Mouse (Mus musculus) stomach, postnatal 0 days (tissue): ENCODE measurements around the gene Drd1. TPM values are rescaled to one million over a fixed set of nuclear protein-coding genes. Genes with fewer than 3 reads are reported as not detected.

Experiments
- ATAC-seq: fragments of 200-750 bp; cut with Nextera tagmentation; 2 replicates; pipeline ENCODE4 v1.8.0; 2017; ENCODE audit not compliant: low FRiP score, low TSS enrichment
- DNase-seq: peaks from one replicate; pipeline ENCODE4 v3.0.0-alpha.2; 2016; ENCODE audit warnings: low spot score
- H3K27ac ChIP-seq: fragments of 300-500 bp; sonication (generic); replicated peaks from 2 replicates; pipeline ENCODE4 v1.5.1; 2014; ENCODE audit warnings: mild to moderate bottlenecking, control low read depth
- H3K27me3 ChIP-seq: fragments of 300-500 bp; sonication (generic); 2 replicates; pipeline ENCODE4 v1.6.1; 2014; ENCODE audit warnings: low read length; ENCODE audit not compliant: control insufficient read depth, insufficient read depth
- H3K36me3 ChIP-seq: fragments of 300-500 bp; sonication (generic); 2 replicates; pipeline ENCODE4 v1.6.1; 2014; ENCODE audit warnings: low read length, mixed read lengths; ENCODE audit not compliant: control insufficient read depth, insufficient read depth
- H3K4me1 ChIP-seq: fragments of 300-500 bp; sonication (generic); replicated peaks from 2 replicates; pipeline ENCODE4 v1.6.1; 2014; ENCODE audit warnings: antibody characterized with exemption; ENCODE audit not compliant: control insufficient read depth, insufficient read depth
- H3K4me2 ChIP-seq: fragments of 300-500 bp; sonication (generic); replicated peaks from 2 replicates; pipeline ENCODE4 v1.6.1; 2014; ENCODE audit warnings: low read depth, mild to moderate bottlenecking, control low read depth, moderate library complexity
- H3K4me3 ChIP-seq: fragments of 300-500 bp; sonication (generic); 2 replicates; pipeline ENCODE4 v1.5.1; 2014; ENCODE audit warnings: low read depth, low read length, control low read depth
- H3K9ac ChIP-seq: fragments of 300-500 bp; sonication (generic); 2 replicates; pipeline ENCODE4 v1.6.1; 2014; ENCODE audit warnings: mild to moderate bottlenecking, low read length, control low read depth, mixed read lengths
- H3K9me3 ChIP-seq: fragments of 300-500 bp; sonication (generic); 2 replicates; pipeline ENCODE4 v1.6.1; 2016; ENCODE audit warnings: low read length; ENCODE audit not compliant: control insufficient read depth
- CTCF ChIP-seq: IDR thresholded peaks from 2 replicates; pipeline ENCODE4 v1.5.1; 2016; ENCODE audit warnings: antibody characterized with exemption, low read depth, mild to moderate bottlenecking, moderate library complexity
- EP300 ChIP-seq: optimal IDR thresholded peaks from 2 replicates; pipeline ENCODE3; 2016; ENCODE audit warnings: antibody characterized with exemption
- WGBS: fragments of 180-500 bp; shearing (Covaris S2); extraction: QIAGEN DNeasy Blood & Tissue Kit; methylation state at CpG from one replicate; pipeline ENCODE4 v1.1.7; 2014; 5-methylcytosine and 5-hydroxymethylcytosine counted together
- polyA plus RNA-seq: library from polyadenylated mRNA; unstranded; fragments of >200 nt; fragmentation: Nextera tagmentation; extraction: Ambion mirVana; gene quantifications from 2 replicates; pipeline ENCODE4 v1.2.1, GENCODE M21; 2015

Drd1 gene
- polyA plus RNA-seq, 1 experiment from 2014 or later: 0.21 TPM

- Histone ChIP-seq H3K9ac (no peak overlapping the region), H3K27ac (no peak overlapping the region), H3K27me3 (no peaks in the 10 kb centered on the region), H3K36me3 (peaks cover 10% of the 10 kb centered on the region), H3K9me3 (no peaks in the 10 kb centered on the region), H3K4me1 (no peaks in the 10 kb centered on the region), H3K4me2 (no peak overlapping the region), H3K4me3 (no peak overlapping the region)
- DNase-seq (no peak), ATAC-seq (no peak)
- WGBS: 90% methylated on average over 4 of the region's 4 CpGs
- TF ChIP-seq CTCF (no peak), EP300 (no peak)
Measured at GRCm38 (mm10) chr13:54097227-54097626, 41.7 kb upstream of the Drd1 start.

DNA sequence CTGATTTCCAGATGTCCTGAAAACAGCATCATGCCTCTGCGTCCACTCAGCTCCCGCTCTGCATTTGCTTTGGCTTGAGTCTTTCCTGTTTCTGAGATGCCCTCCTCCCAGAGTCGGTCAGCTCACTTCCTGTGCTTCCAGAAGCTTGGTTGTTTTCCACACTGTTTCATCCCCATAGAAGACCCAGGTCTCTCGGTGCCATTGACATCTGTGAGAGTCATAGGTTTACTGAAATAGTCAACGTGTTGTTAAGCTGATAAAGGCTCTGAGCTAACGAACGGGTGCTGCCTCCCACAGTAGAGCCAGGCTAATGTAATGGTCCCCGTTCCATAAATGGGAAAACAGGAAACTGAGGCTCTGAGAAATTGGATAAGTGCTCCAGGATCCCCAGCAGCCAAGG, 40.2 kb upstream of the Drd1 start:
- WGBS: 79% methylated on average over 8 of the region's 8 CpGs
- H3K36me3 ChIP-seq: peaks cover 13% of the 10 kb centered on the region

DNA sequence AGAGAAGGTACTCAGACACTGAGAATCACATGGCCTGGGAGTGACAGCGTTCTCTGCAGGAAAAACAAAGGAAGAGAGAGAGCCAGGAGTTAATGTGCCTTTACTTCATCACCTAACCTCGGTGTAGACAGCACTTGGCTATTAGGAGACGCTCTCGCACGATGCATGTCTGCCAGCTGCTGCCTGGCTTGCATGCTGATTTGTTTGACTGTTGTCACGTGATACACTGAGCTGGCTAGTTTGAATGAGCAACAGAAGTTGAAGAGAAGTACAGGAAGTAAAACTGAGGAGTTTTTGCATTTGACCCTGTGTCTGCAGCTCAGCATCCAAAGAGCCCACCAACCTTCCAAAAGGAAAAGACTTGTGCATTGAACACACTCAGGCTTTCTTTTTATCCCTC, 39.5 kb upstream of the Drd1 start:
- H3K27me3 ChIP-seq: no peaks in the 10 kb centered on the region
- 69% methylated on average over 6 of the region's 6 CpGs for WGBS
- H3K9ac ChIP-seq: no peak overlapping the region
- no peaks in the 10 kb centered on the region for H3K4me1 ChIP-seq
- H3K4me3 ChIP-seq: no peak overlapping the region
- DNase-seq: no peak
- no peak overlapping the region for H3K4me2 ChIP-seq
- no peak for TF ChIP-seq EP300
- no peak for TF ChIP-seq CTCF
- no peak overlapping the region for H3K27ac ChIP-seq
- peaks cover 13% of the 10 kb centered on the region for H3K36me3 ChIP-seq
- ATAC-seq: no peak
- H3K9me3 ChIP-seq: no peaks in the 10 kb centered on the region

More for the DNA sequence above, 40.2 kb upstream of the Drd1 start:
- no peak for TF ChIP-seq EP300
- no peak for TF ChIP-seq CTCF
- no peaks in the 10 kb centered on the region for H3K9me3 ChIP-seq
- no peak overlapping the region for H3K27ac ChIP-seq
- no peak overlapping the region for H3K4me3 ChIP-seq
- DNase-seq (no peak), ATAC-seq (no peak)
- no peak overlapping the region for H3K9ac ChIP-seq
- no peak overlapping the region for H3K4me2 ChIP-seq
- no peaks in the 10 kb centered on the region for H3K4me1 ChIP-seq
- no peaks in the 10 kb centered on the region for H3K27me3 ChIP-seq

DNA sequence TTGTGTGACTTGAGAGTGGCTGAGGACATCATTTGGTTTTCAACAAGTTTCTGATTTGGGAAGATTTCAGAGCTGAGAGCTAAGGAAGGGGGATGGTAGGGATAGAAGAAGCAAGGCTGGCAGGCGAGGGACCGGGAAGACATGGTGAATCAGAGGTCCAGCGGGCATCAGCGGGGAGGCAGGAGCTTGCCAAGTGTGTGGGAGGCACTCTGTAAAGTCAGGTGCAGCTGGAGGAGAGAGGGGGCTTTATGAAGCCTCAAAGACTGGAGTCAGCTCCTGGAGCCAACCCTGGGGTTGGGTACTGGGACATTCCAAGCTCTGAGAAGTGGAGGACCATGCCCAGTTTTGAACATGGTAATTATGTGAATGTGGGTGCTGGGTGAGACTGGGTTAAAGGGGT, 38.8 kb upstream of the Drd1 start:
- H3K36me3 ChIP-seq: peaks cover 13% of the 10 kb centered on the region

GRCm38 (mm10) chr13:54091719-54092118, 36.2 kb upstream of the Drd1 start:
- Histone ChIP-seq H3K27me3 (no peaks in the 10 kb centered on the region), H3K4me3 (no peak overlapping the region), H3K9ac (no peak overlapping the region), H3K9me3 (no peaks in the 10 kb centered on the region), H3K4me2 (no peak overlapping the region), H3K4me1 (no peaks in the 10 kb centered on the region), H3K36me3 (peaks cover 17% of the 10 kb centered on the region), H3K27ac (no peak overlapping the region)
- TF ChIP-seq EP300: no peak
- no peak for TF ChIP-seq CTCF
- 74% methylated on average over 6 of the region's 6 CpGs for WGBS
- DNase-seq: no peak
- no peak for ATAC-seq

More for the DNA sequence above, 38.8 kb upstream of the Drd1 start:
- Histone ChIP-seq H3K4me3 (no peak overlapping the region), H3K4me2 (no peak overlapping the region), H3K4me1 (no peaks in the 10 kb centered on the region), H3K27me3 (no peaks in the 10 kb centered on the region), H3K27ac (no peak overlapping the region), H3K9me3 (no peaks in the 10 kb centered on the region), H3K9ac (no peak overlapping the region)
- TF ChIP-seq CTCF: no peak
- no peak for TF ChIP-seq EP300
- ATAC-seq (no peak), DNase-seq (no peak)
- WGBS: 88% methylated on average over 4 of the region's 4 CpGs

GRCm38 (mm10) chr13:54085266-54085665, 29.8 kb upstream of the Drd1 start:
- ATAC-seq (no peak), DNase-seq (no peak)
- H3K9ac ChIP-seq: no peak overlapping the region
- no peak overlapping the region for H3K27ac ChIP-seq
- peaks cover 9% of the 10 kb centered on the region; the same call in 1 of the 2 replicates for H3K36me3 ChIP-seq
- TF ChIP-seq CTCF (no peak), EP300 (no peak)
- no peaks in the 10 kb centered on the region for H3K9me3 ChIP-seq
- 86% methylated on average over 18 of the region's 18 CpGs for WGBS
- H3K27me3 ChIP-seq: no peaks in the 10 kb centered on the region
- no peak overlapping the region for H3K4me3 ChIP-seq
- no peak overlapping the region for H3K4me2 ChIP-seq
- no peaks in the 10 kb centered on the region for H3K4me1 ChIP-seq
